Mouse (Mus musculus) central nervous system, embryonic 11.5 days (tissue): ENCODE measurements around the gene Mgat2. TPM values are rescaled to one million over a fixed set of nuclear protein-coding genes. Genes with fewer than 3 reads are reported as not detected.

Source experiments
- polyA plus RNA-seq: library from polyadenylated mRNA; depleted of rRNA; stranded (reverse); fragments of >200 nt; gene quantifications from 2 replicates; pipeline ENCODE4 v1.2.3, GENCODE M21; 2012; rRNA removed

Gene Mgat2
- polyA plus RNA-seq: 20.3 and 21.5 TPM in 2 replicates

DNA sequence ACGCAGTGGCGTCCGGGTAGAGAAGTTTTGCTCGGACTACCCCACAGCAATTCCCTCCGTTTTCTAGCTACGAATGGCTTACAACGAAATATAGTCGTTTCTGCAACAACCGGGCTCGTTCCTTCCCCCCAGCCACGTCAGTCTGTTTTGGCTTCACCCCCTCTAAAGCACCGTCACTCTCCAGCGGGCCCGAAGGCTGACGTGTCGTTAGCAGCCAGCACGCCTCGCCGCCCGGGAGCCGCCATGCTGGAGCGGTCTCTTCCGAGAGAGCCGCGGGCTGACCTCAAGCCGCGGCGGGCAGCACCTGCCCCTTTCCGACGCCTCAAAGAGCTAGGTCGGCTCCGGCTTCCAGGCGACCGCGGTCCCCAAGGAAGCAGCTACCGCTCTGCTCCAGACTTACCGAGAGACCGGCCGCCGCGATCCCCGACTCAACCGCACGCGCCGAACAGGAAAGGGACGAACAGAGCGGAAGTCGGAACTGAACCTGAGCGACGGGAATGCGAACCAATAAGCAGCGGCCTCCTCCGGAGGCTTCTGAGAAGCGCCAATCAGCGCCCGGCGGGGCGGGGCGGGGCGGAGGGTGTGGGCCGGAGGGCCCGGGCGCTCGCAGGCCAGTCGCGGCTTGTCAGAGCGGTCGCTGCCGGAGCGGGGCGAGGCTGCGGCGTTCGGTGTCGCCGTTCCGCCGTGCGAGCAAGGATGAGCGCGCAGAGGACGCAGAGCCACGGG, at the start of gene Mgat2, which contains the start of gene Rpl36al:
TSS of gene Mgat2 (plus strand) at position 575 of the 726 bp plus-strand sequence.
TSS of gene Rpl36al (minus strand) at position 501 of the 726 bp plus-strand sequence.

GRCm38 (mm10) chr12:69158765-69159577, 25.0 kb upstream of the Mgat2 start, which contains the start of gene Rps29:
Gene Rps29 (minus strand): TSS chr12:69159186.

GRCm38 (mm10) chr12:69168461-69169106, 15.4 kb upstream of the Mgat2 start, which contains the start of gene Lrr1:
Gene Lrr1 (plus strand): TSS chr12:69168814.

DNA sequence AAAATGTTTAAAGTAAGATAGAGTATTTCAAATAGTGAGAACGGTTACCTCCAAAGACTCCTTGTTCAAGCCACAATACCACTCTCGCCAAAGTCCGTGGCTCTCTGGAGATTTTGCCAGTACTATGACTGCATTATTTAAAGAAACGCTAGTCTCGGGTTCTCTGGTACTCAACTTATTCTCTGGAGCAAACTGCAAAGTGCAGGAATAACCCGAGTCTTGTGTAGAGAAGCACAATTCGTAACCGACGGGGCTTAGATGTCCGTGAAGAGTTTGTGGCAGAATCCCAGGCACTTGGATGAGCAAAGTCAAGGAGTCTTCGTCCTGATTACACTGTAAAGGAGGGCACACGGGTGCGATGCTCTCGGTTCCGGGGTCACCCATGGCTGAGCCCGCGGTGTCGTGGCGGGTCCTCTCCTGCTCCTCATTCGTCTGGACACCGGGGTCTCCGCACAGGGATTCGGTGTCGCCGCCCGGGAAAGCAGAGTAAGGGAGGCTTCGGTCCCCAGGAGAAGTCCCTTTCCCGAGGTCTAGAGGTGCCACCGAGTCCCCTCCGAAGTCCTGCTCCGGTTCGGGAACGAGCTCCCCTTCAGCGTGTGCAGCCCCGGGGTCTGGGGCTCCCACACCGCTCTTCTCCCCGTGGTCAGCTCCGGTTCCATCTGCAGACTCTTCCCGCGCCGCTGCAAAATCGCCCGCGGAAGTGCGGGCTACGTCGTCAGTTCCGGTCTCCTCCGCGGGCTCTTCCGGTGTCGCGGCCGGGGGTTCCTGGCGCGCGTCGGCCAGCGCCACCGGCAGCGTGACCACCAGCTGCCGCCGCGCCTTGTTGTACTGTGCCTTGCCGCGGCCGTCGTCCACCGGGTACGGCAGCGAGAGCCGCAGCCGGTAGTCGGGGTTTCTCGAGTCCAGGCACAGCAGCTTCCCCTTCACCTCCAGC, 12.8 kb downstream of the Mgat2 start, which contains the start of gene Gm49383:
TSS of gene Gm49383 (minus strand) at position 661 of the 934 bp plus-strand sequence.

GRCm38 (mm10) chr12:69198164-69198535, 14.2 kb downstream of the Mgat2 start, which contains the start of gene Dnaaf2:
Gene Dnaaf2 (minus strand): TSS chr12:69198429.

GRCm38 (mm10) chr12:69204052-69204833, 20.3 kb downstream of the Mgat2 start, which contains the start of gene Gm49384:
Gene Gm49384 (minus strand): TSS chr12:69204267.

DNA sequence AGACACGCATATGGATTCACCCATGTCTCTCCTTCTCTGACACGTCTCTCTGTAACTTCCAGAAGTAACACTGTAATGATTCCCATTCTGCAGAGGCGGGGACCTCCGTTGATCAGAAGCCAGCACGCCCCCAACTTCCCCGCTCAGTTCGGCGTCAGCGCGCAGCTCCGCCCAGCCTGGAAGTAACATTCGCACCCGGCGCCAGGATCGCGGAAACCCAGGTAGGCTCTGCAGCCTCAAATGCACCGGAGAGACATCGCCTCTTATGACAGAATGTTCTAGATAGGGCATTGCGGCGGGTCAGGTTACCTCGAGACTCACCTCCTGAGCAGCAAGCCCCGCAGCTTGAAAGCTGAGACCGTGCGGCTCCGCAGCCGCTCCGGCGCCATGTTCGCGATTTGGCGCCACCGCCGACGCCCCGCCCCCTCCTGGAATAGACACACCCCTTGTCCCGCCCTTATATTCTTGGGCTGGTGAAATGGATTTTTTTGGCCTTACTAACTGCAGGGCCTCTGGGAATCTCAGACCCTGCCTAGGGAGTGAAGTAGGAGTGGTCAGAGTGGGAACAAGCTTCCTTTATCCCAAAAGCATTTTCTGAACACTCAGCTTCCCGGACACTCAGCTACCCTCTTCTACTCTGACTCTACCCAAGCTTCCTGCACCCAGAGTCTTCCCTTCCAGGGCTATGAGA, 44.0 kb downstream of the Mgat2 start, which contains the start of gene Pole2:
TSS of gene Pole2 (minus strand) at position 420 of the 691 bp plus-strand sequence.

Other genes with a start within 250 kb of the Mgat2 start
- 1,183 and 2,440 TPM in 2 replicates for gene Rps29, start 25.0 kb upstream of the Mgat2 start, polyA plus RNA-seq
- 18.2 and 28.2 TPM in 2 replicates for gene Lrr1, start 15.3 kb upstream of the Mgat2 start, polyA plus RNA-seq
- gene Rpl36al, start 74 bp upstream of the Mgat2 start, polyA plus RNA-seq: 616 and 663 TPM in 2 replicates
- gene Gm49383, start 12.9 kb downstream of the Mgat2 start, polyA plus RNA-seq: 9.7 and 17.6 TPM in 2 replicates
- gene Dnaaf2, start 14.3 kb downstream of the Mgat2 start, polyA plus RNA-seq: 7.2 and 9.8 TPM in 2 replicates
- 14.6 and 18.5 TPM in 2 replicates for gene Gm49384, start 20.1 kb downstream of the Mgat2 start, polyA plus RNA-seq
- gene Pole2, start 44.0 kb downstream of the Mgat2 start, polyA plus RNA-seq: 21.5 and 37.2 TPM in 2 replicates
- gene Klhdc1, start 57.0 kb downstream of the Mgat2 start, polyA plus RNA-seq: 1.5 and 2.0 TPM in 2 replicates
- 123 and 152 TPM in 2 replicates for gene Klhdc2, start 112.5 kb downstream of the Mgat2 start, polyA plus RNA-seq
- 39.4 and 48.0 TPM in 2 replicates for gene Nemf, start 173.0 kb downstream of the Mgat2 start, polyA plus RNA-seq
- 72.5 and 100 TPM in 2 replicates for gene Arf6, start 188.0 kb downstream of the Mgat2 start, polyA plus RNA-seq
- 0.22 and 0.74 TPM in 2 replicates for gene Gm9887, start 188.3 kb downstream of the Mgat2 start, polyA plus RNA-seq